Mouse (Mus musculus) brain, adult 2 months (tissue): Measurements from ENCODE around the gene Oxtr.
A peak's percentile ranks its signal among the peaks of the same experiment; 100 is the strongest.

Experiments
- DNase-seq: peaks from one replicate; pipeline ENCODE4 v3.0.0; 2011; ENCODE audit warnings: low read depth, low spot score

The Oxtr gene

GRCm38 (mm10) chr6:112488821-112489180 lies 942 bp downstream of the Oxtr start:
- no peak for DNase-seq

DNA sequence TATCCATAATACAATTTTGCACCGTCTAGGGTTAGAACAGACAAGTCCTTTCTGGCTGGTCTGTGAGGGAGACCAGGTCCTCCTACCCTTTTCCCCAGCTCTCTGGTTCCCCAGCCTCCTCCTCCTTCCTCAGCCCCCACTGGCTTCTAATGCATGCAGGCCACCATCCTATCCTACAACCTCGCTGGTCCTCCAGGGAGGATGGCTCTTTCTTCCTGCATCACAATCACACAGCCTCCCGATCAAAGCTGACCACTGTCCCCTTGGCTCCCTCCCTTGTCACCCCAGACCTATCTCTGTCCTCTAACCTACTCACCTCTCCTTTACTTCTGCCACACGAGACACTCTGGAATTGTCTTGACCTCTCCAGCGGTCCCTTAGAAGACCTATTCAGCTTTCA lies 1.8 kb downstream of the Oxtr start:
- no peak for DNase-seq

GRCm38 (mm10) chr6:112484316-112484715 lies 5.4 kb downstream of the Oxtr start:
- peak; percentile 48 for DNase-seq

DNA sequence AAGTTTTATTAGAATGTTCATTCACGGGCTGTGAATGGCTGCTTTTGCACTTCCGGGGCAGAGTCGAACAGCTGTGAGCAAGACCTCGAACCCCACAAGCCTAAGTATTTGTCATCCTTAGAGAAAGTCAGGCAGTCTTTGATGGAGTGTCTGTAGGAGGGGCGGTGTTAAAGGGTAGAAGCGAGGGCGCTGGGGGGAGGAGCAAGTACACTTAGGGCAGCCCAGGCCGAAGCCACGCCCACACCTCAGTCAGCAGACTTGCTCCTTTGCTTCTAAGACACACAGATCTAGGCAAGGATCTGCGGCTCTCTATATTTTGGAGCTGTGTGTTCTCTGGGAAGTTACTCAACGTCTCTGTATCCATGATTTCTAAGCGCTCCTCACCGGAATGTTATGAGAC lies 9.9 kb downstream of the Oxtr start:
- no peak for DNase-seq

DNA sequence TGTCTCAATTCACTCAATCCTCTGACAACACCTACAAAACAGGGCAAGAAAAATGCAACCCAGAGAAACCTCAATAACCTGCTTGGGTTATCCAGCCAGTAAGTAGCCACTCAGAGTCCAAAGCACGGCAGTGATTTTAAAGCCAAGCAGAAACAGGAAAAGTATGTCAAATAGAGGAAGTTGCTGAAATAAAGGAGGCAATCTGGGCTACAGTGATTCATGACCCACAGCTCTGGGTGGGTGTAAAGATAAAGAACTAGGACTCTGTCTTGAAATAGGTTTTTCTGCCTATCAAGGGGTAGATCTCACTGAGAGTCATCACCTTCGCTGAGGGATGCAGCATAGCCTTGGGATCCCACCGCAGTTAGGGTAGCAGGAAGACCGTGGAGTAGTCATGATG lies 18.1 kb downstream of the Oxtr start:
- DNase-seq: no peak

GRCm38 (mm10) chr6:112466001-112466400 lies 23.7 kb downstream of the Oxtr start:
- DNase-seq: no peak

- peak; percentile 64 for DNase-seq
Observed at GRCm38 (mm10) chr6:112465441-112465840, 24.3 kb downstream of the Oxtr start.

GRCm38 (mm10) chr6:112463331-112463730 lies 26.4 kb downstream of the Oxtr start:
- no peak for DNase-seq

GRCm38 (mm10) chr6:112461459-112461858 lies 28.3 kb downstream of the Oxtr start:
- DNase-seq: no peak

- DNase-seq: no peak
Observed at GRCm38 (mm10) chr6:112459341-112459749, 30.4 kb downstream of the Oxtr start, which contains the start of gene Cav3. Gene Cav3 (plus strand): TSS chr6:112459505.

DNA sequence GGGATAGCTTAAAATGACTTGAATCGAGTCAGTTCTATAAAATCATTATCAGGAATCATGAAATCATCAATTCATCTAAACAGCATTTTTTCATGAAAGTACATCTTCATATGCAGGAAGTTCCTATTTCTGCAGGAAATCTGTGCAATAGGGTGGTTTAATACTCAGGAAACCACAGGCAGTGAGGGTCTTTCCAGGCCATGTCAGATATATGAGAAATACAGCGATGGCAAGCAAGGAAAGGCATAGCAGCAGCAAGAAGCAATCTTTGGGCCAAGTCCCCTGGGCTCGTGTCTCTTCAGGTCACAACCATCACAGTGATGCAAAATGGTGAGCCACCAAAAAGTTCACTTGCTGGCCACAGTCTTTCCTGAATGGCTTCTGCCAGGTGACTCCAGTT lies 44.1 kb downstream of the Oxtr start:
- DNase-seq: no peak

DNA sequence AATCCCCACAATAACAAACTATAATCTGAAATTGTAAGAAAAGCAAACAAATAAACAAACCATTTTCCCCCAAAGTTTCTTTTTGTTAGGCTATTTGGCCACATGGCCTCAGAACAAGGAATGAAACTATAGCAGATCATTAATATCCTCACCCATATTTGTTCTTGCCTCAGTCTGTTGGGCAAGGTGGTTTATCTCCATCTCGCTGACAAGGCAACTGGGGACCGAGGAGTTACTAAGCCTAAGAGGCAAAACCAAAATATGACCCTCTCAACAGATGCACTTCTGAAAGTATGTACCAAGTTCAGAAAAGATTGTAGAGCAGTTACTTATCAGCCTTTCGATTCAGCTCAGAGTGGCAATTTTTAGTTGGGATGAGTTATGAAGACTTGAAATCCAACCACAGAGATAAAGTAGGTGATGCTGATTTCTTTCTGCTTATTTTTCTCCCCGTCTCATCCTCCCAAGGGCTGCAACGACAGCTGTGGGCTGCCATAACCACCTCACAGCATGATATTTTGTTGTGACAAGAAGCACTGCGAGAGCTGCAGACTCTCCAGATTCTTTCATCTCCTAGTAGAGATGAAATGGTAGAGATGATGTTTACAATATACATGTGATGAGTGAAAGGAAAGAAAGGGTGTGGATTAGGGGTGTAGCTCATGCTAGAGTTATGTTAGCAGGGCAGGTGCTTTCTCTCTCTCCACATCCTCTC lies 63.6 kb downstream of the Oxtr start:
- DNase-seq: peak; percentile 43

DNA sequence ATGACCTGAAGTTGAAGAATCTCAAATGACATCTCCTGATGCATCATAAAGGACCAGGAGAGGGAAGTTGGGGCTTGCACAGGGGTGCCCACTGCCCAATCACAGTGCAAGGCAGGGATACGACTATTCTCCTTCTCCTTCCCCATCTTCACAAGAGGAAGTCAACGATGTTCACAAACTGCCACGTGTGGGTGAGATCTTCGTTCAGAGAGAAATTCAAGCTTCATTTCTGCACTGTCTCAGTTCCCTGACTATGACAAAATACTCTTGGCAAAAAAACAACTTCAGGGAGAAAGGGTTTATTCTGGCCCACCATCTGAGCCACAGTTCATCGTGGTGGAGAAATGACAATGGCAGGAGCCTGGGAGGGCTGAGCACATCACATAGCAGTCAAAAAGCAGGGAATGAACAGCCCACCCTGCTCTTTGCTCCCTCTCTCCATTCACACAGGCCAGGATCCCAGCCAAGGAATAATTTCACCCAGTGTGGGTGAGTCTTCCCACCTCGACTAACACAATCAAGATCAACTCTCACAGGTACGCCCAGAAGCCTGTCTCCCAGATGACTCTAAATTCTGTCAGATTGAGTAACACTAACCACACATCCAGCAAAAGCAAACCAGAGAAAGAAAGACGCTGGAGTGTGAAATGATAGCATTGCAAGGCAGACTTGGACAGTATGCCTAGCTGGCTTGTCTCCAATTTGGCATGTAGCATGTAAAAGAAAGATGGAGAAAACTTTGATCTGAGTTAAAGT lies 65.8 kb downstream of the Oxtr start:
- peak; percentile 78 for DNase-seq
